Mouse (Mus musculus) testis, adult 2 months (tissue): ENCODE measurements at regions not wholly inside any gene's neighbourhood (a gene's known extent, or its start where the extent isn't known, plus 50 kb on each side); places are given as distances from the start of the nearest gene placed in this dataset.

Experiments
- H3K27ac ChIP-seq: fragments of 200-500 bp; 2 replicates; pipeline ENCODE4 v1.5.1; 2012; ENCODE audit warnings: low read depth, low read length; ENCODE audit not compliant: control insufficient read depth, insufficient read depth
- H3K27me3 ChIP-seq: fragments of 200-500 bp; 2 replicates; pipeline ENCODE4 v1.6.1; 2012; ENCODE audit warnings: mild to moderate bottlenecking, low read length, moderate library complexity; ENCODE audit not compliant: control insufficient read depth, insufficient read depth
- H3K36me3 ChIP-seq: fragments of 200-500 bp; 2 replicates; pipeline ENCODE4 v1.6.1; 2012; ENCODE audit warnings: mild to moderate bottlenecking, low read length; ENCODE audit not compliant: control insufficient read depth, insufficient read depth
- H3K4me1 ChIP-seq: fragments of 200-500 bp; 2 replicates; pipeline ENCODE4 v1.6.1; 2012; ENCODE audit warnings: low read length; ENCODE audit not compliant: control insufficient read depth, insufficient read depth
- H3K4me3 ChIP-seq: fragments of 200-500 bp; 2 replicates; pipeline ENCODE4 v1.5.1; 2012; ENCODE audit warnings: low read depth, mild to moderate bottlenecking, low read length, moderate library complexity, mixed read lengths; ENCODE audit not compliant: control insufficient read depth
- CTCF ChIP-seq: fragments of 200-500 bp; IDR thresholded peaks from 2 replicates; pipeline ENCODE4 v1.5.1; 2012; ENCODE audit warnings: low read depth, mild to moderate bottlenecking, inconsistent platforms, low read length, moderate library complexity; ENCODE audit not compliant: control insufficient read depth, insufficient read depth, insufficient replicate concordance
- POLR2A ChIP-seq: fragments of 200-500 bp; IDR thresholded peaks from 2 replicates; pipeline ENCODE4 v1.6.1; 2012; ENCODE audit warnings: low read depth, mild to moderate bottlenecking, inconsistent platforms, low read length, moderate library complexity; ENCODE audit not compliant: control insufficient read depth

GRCm38 (mm10) chr19:14333041-14334012 is 264.5 kb downstream of the Tle4 start:
- Histone ChIP-seq H3K27me3 (no peaks in the 10 kb centered on the region), H3K27ac (no peak overlapping the region), H3K4me1 (no peaks in the 10 kb centered on the region), H3K4me3 (no peak overlapping the region), H3K36me3 (no peaks in the 10 kb centered on the region)
- TF ChIP-seq CTCF = no peak
- TF ChIP-seq POLR2A = no peak

GRCm38 (mm10) chr19:14337025-14337424 is 260.8 kb downstream of the Tle4 start:
- no peak for TF ChIP-seq POLR2A
- no peak for TF ChIP-seq CTCF
- H3K36me3 ChIP-seq = no peaks in the 10 kb centered on the region
- H3K27me3 ChIP-seq = no peaks in the 10 kb centered on the region
- H3K4me3 ChIP-seq = no peak overlapping the region
- H3K27ac ChIP-seq = no peak overlapping the region
- no peaks in the 10 kb centered on the region for H3K4me1 ChIP-seq

GRCm38 (mm10) chr19:14340759-14341158 is 257.1 kb downstream of the Tle4 start:
- no peak overlapping the region for H3K4me3 ChIP-seq
- H3K4me1 ChIP-seq = no peaks in the 10 kb centered on the region
- no peaks in the 10 kb centered on the region for H3K36me3 ChIP-seq
- TF ChIP-seq POLR2A (no peak), CTCF (no peak)
- no peaks in the 10 kb centered on the region for H3K27me3 ChIP-seq
- H3K27ac ChIP-seq = no peak overlapping the region

GRCm38 (mm10) chr19:14343890-14344289 is 254.0 kb downstream of the Tle4 start:
- no peak overlapping the region for H3K27ac ChIP-seq
- no peak overlapping the region for H3K4me3 ChIP-seq
- H3K4me1 ChIP-seq = no peaks in the 10 kb centered on the region
- H3K36me3 ChIP-seq = no peaks in the 10 kb centered on the region
- TF ChIP-seq POLR2A = no peak
- no peak for TF ChIP-seq CTCF
- no peaks in the 10 kb centered on the region for H3K27me3 ChIP-seq

- TF ChIP-seq CTCF (no peak), POLR2A (no peak)
- H3K36me3 ChIP-seq = no peaks in the 10 kb centered on the region
These were observed 253.4 kb downstream of the Tle4 start for GRCm38 (mm10) chr19:14344467-14344866.

GRCm38 (mm10) chr19:14347026-14347425 is 250.8 kb downstream of the Tle4 start:
- Histone ChIP-seq H3K27ac (no peak overlapping the region), H3K4me3 (no peak overlapping the region), H3K4me1 (no peaks in the 10 kb centered on the region), H3K36me3 (no peaks in the 10 kb centered on the region), H3K27me3 (no peaks in the 10 kb centered on the region)
- no peak for TF ChIP-seq POLR2A
- no peak for TF ChIP-seq CTCF

More at GRCm38 (mm10) chr19:14344467-14344866, 253.4 kb downstream of the Tle4 start:
- H3K27ac ChIP-seq = no peak overlapping the region
- no peak overlapping the region for H3K4me3 ChIP-seq
- no peaks in the 10 kb centered on the region for H3K27me3 ChIP-seq
- H3K4me1 ChIP-seq = no peaks in the 10 kb centered on the region

- no peaks in the 10 kb centered on the region for H3K4me1 ChIP-seq
- no peaks in the 10 kb centered on the region for H3K27me3 ChIP-seq
- no peak overlapping the region for H3K4me3 ChIP-seq
- TF ChIP-seq POLR2A = no peak
- no peak for TF ChIP-seq CTCF
- H3K27ac ChIP-seq = no peak overlapping the region
- no peaks in the 10 kb centered on the region for H3K36me3 ChIP-seq
These were observed 250.4 kb downstream of the Tle4 start for GRCm38 (mm10) chr19:14347429-14347828.
